Mouse (Mus musculus) liver, adult 10 weeks (tissue): ENCODE data around the gene Gm42878. TPM values are rescaled to one million over a fixed set of nuclear protein-coding genes. Genes with fewer than 3 reads are reported as not detected.

Source experiments
- polyA plus RNA-seq: library from polyadenylated mRNA; stranded (reverse); fragments of 350-450 nt; fragmentation: Illumina TruSeq; extraction: RNeasy Lipid Tissue Mini Kit (QIAGEN cat#74804); gene quantifications from one replicate; pipeline ENCODE4 v1.2.3, GENCODE M21; 2014; ENCODE audit warnings: low read depth, low replicate concordance

Gm42878 gene
- not detected for polyA plus RNA-seq

GRCm38 (mm10) chr5:121544910-121545792 lies at the start of gene Gm42878, which contains the start of gene Adam1a:
Gm42878 (minus strand) TSS chr5:121545482.
Adam1a (minus strand) TSS chr5:121545482.

GRCm38 (mm10) chr5:121593451-121594401 lies 48.4 kb upstream of the Gm42878 start, which contains the start of gene Aldh2:
Aldh2 (minus strand) TSS chr5:121593824.

GRCm38 (mm10) chr5:121545793-121546529 lies 679 bp upstream of the Gm42878 start, which contains the start of gene Mapkapk5:
Mapkapk5 (minus strand) TSS chr5:121545905.

GRCm38 (mm10) chr5:121503231-121503630 lies 42.1 kb downstream of the Gm42878 start, which contains the start of gene Adam1b:
Adam1b (minus strand) TSS chr5:121503435.

Other genes starting within 250 kb of the Gm42878 start
- 26.0 TPM for gene Trafd1, start 159.8 kb downstream of the Gm42878 start, polyA plus RNA-seq
- gene Naa25, start 147.5 kb downstream of the Gm42878 start, polyA plus RNA-seq = 15.2 TPM
- gene Tmem116, start 93.6 kb downstream of the Gm42878 start, polyA plus RNA-seq = not detected
- gene Erp29, start 93.0 kb downstream of the Gm42878 start, polyA plus RNA-seq = 10.6 TPM
- not detected for gene Adam1b, start 42.0 kb downstream of the Gm42878 start, polyA plus RNA-seq
- gene Adam1a, start within 50 bp of the Gm42878 start, polyA plus RNA-seq = 1.2 TPM
- 47.7 TPM for gene Mapkapk5, start 423 bp upstream of the Gm42878 start, polyA plus RNA-seq
- gene Aldh2, start 48.3 kb upstream of the Gm42878 start, polyA plus RNA-seq = 247 TPM
- 7.6 TPM for gene Acad12, start 73.5 kb upstream of the Gm42878 start, polyA plus RNA-seq
- gene Acad10, start 115.0 kb upstream of the Gm42878 start, polyA plus RNA-seq = 4.5 TPM
- gene Brap, start 115.1 kb upstream of the Gm42878 start, polyA plus RNA-seq = 57.8 TPM
- gene Atxn2, start 165.9 kb upstream of the Gm42878 start, polyA plus RNA-seq = 120 TPM